Comparison of ENCODE assay signal across 9 mouse cellular contexts in the genomic region with DNA sequence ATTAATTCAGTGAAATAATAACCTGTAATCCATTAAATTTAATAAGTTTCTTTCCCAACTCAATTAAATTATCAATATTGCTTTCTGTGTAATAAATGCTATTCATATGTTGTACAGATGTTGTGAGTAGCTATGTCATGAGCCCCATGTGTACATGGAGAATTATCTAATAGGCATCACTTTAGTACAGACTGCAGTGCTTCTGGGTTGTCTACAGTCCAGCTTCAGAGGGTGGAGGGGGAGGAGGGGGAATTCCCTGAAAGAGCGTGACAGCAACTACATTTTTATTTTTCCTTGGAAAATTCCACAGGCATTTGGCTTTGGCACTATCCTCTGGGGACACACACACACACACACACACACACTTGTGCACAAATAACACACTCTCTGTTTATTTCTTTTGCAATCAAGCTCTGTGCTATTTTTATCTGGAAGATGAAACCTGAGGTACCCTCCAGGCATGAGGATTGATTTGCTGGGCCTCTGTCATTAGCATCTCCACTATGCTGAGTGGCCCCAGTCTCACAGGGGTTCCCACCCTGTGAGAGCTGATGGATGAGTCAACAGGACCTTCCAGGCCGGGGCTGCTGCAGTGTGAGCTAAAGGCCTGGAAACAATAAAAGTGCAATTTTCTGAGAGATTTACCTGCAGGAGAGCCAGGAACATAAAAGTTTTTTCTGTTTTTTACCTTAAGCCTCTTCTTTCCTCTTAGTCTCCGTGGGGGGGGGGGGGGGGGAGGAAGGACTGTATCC. TPM values are rescaled to one million over a fixed set of nuclear protein-coding genes. Genes with fewer than 3 reads are reported as not detected.
DNase-seq lines count a peak whose midpoint lies in the region; ATAC-seq and TF ChIP-seq lines count a peak whose summit lies in the region.
"Had no signal": no experiment of that assay in that cellular context is flagged by ENCODE, and none has a peak within 500 bp of the region (broad histone marks: within the 10 kb centered on the region; RNA-seq: fewer than 3 reads in every experiment).

No protein-coding gene starts in this region.

- H3K9ac ChIP-seq in hindbrain, embryonic 11.5 days (ENCODE audit: low read depth, low read length), result no peak overlapping the region
- no peak overlapping the region for H3K9ac ChIP-seq in limb, embryonic 13.5 days

- intact Hi-C loops in gastrocnemius, adult 2 months (cut with DNase I), result loop anchor here (2.0 kb wide), 1 partner anchor 23 kb away; the partner anchor contains the start of gene Tmtc1

- H3K4me1 ChIP-seq in hindbrain, embryonic 11.5 days (replicated peaks; ENCODE audit: control insufficient read depth, insufficient read depth, low read length), result no peaks in the 10 kb centered on the region
- H3K4me1 ChIP-seq in hindbrain, embryonic 10.5 days (replicated peaks), result peaks cover 3% of the 10 kb centered on the region; the same call in 1 of the 2 replicates
- peaks cover 12% of the 10 kb centered on the region for H3K4me1 ChIP-seq in limb, embryonic 13.5 days

- TF ChIP-seq CTCF in gastrocnemius, adult 2 months (IDR thresholded peaks at IDR 0.05), result no peak

- H3K9me3 ChIP-seq in hindbrain, embryonic 11.5 days (ENCODE audit: control insufficient read depth, low read length), result no peaks in the 10 kb centered on the region
- H3K9me3 ChIP-seq in hindbrain, embryonic 10.5 days, result no peaks in the 10 kb centered on the region
- H3K9me3 ChIP-seq in limb, embryonic 13.5 days, result peaks cover 4% of the 10 kb centered on the region

- no peak overlapping the region for H3K4me2 ChIP-seq in hindbrain, embryonic 11.5 days (replicated peaks; ENCODE audit: low read depth, low read length)
- H3K4me2 ChIP-seq in limb, embryonic 13.5 days (replicated peaks), result no peak overlapping the region

- ATAC-seq in hindbrain, embryonic 11.5 days (ENCODE audit: low FRiP score), result peak; percentile 71
- peak; percentile 72 for ATAC-seq in limb, embryonic 13.5 days (ENCODE audit: low FRiP score, low read depth)

- no peak overlapping the region for H3K27ac ChIP-seq in hindbrain, embryonic 11.5 days (ENCODE audit: low read depth, low read length)
- H3K27ac ChIP-seq in hindbrain, embryonic 10.5 days, result no peak overlapping the region
- H3K27ac ChIP-seq in gastrocnemius, adult 2 months, result peak overlapping the region; percentile 81
- H3K27ac ChIP-seq in limb, embryonic 13.5 days, result no peak overlapping the region
- H3K27ac ChIP-seq: heart, adult 2 months had no signal

- no peaks in the 10 kb centered on the region for H3K36me3 ChIP-seq in hindbrain, embryonic 11.5 days (ENCODE audit: control insufficient read depth, insufficient read depth, low read length)
- no peaks in the 10 kb centered on the region for H3K36me3 ChIP-seq in hindbrain, embryonic 10.5 days
- H3K36me3 ChIP-seq in limb, embryonic 13.5 days, result no peaks in the 10 kb centered on the region

- no peaks in the 10 kb centered on the region for H3K27me3 ChIP-seq in hindbrain, embryonic 11.5 days (ENCODE audit: control insufficient read depth, insufficient read depth, low read length)
- no peaks in the 10 kb centered on the region for H3K27me3 ChIP-seq in hindbrain, embryonic 10.5 days (ENCODE audit: insufficient read depth, poor library complexity, severe bottlenecking)
- H3K27me3 ChIP-seq in limb, embryonic 13.5 days, result no peaks in the 10 kb centered on the region

- no peak overlapping the region for H3K4me3 ChIP-seq in hindbrain, embryonic 11.5 days (ENCODE audit: low read depth, low read length)
- no peak overlapping the region for H3K4me3 ChIP-seq in hindbrain, embryonic 10.5 days
- H3K4me3 ChIP-seq in gastrocnemius, adult 2 months, result no peak overlapping the region
- H3K4me3 ChIP-seq in limb, embryonic 13.5 days, result no peak overlapping the region
- H3K4me3 ChIP-seq: heart, adult 2 months had no signal

- DNase-seq in hindbrain, embryonic 11.5 days (ENCODE audit: low spot score), result peak; percentile 7
- DNase-seq in hindbrain, embryonic 10.5 days (ENCODE audit: low spot score), result no peak
- DNase-seq in Muller cell, postnatal 12 days (ENCODE audit: inconsistent ontology term), result peak; percentile 40
- DNase-seq in gastrocnemius, adult 2 months, result peak; percentile 48
- no peak for DNase-seq in urinary bladder, postnatal 25 days (ENCODE audit: low spot score)
- no peak for DNase-seq in ovary, postnatal 10 days (ENCODE audit: low spot score)
- no peak for DNase-seq in cerebellum, postnatal 36 days

- WGBS in hindbrain, embryonic 11.5 days, result 33% methylated on average over 3 of the region's 3 CpGs
- WGBS in hindbrain, embryonic 10.5 days, result 32% methylated on average over 3 of the region's 3 CpGs
- 12% methylated on average over 3 of the region's 3 CpGs for WGBS in limb, embryonic 13.5 days

RNA-seq across cellular contexts. Expression of gene Tmtc1, which starts 23.2 kb away (rescaled TPM):
- 0.74 and 1.1 TPM in 2 replicates for polyA plus RNA-seq in hindbrain, embryonic 11.5 days (2014; fragmentation: Nextera tagmentation; extraction: Ambion mirVana)
- 0.61 and 1.3 TPM in 2 replicates for polyA plus RNA-seq in hindbrain, embryonic 10.5 days (2016; fragmentation: Nextera tagmentation; extraction: Ambion mirVana)
- total RNA-seq in gastrocnemius, adult 2 months (2021), result 10 to 100 TPM; 55.4 to 64.8 TPM
- polyA plus RNA-seq in limb, embryonic 13.5 days (2015; fragmentation: Nextera tagmentation; extraction: Ambion mirVana), result 1.1 and 1.2 TPM in 2 replicates

Comparison
In these comparisons a context has a peak if more than half of its experiments do, and no peak if none do; other contexts are left out.
1. DNase-seq: peak in hindbrain, embryonic 11.5 days (single experiment), Muller cell, postnatal 12 days (single experiment) and gastrocnemius, adult 2 months (single experiment); none in hindbrain, embryonic 10.5 days (single experiment), urinary bladder, postnatal 25 days (single experiment), ovary, postnatal 10 days (single experiment) and cerebellum, postnatal 36 days (0 of 2).